Mouse (Mus musculus) MEL (cell line): ENCODE measurements around the gene Zfp335.

Experiments
- BHLHE40 ChIP-seq: IDR thresholded peaks from 2 replicates; pipeline ENCODE4 v1.6.1; 2012; ENCODE audit warnings: low read depth, mild to moderate bottlenecking, inconsistent platforms, low read length, improper control_type of control experiment, borderline replicate concordance
- CTCF ChIP-seq, 3 experiments: IDR thresholded peaks in 2 of 3; conservative IDR thresholded peaks in 1 of 3; 2 replicates each; pipeline ENCODE4 v1.5.1; 2011 to 2012; ENCODE audit warnings: low read length in 3 of 3, low read depth in 2 of 3, mild to moderate bottlenecking in 2 of 3, improper control_type of control experiment in 1 of 3, inconsistent platforms in 1 of 3, mixed read lengths in 1 of 3, moderate library complexity in 1 of 3; ENCODE audit not compliant: control insufficient read depth in 1 of 3, insufficient read depth in 1 of 3, poor library complexity in 1 of 3, severe bottlenecking in 1 of 3
- EP300 ChIP-seq, 2 experiments: IDR thresholded peaks; 2 replicates each; pipeline ENCODE4 v1.6.1; 2011; ENCODE audit warnings: improper control_type of control experiment in 2 of 2, low read length in 2 of 2, low read depth in 1 of 2, mild to moderate bottlenecking in 1 of 2
- MAZ ChIP-seq: IDR thresholded peaks from 2 replicates; pipeline ENCODE4 v1.6.1; 2012; ENCODE audit warnings: low read depth, mild to moderate bottlenecking, inconsistent platforms, low read length, improper control_type of control experiment
- NRF1 ChIP-seq: IDR thresholded peaks from 2 replicates; pipeline ENCODE4 v1.6.1; 2014; ENCODE audit warnings: low read depth, mild to moderate bottlenecking, inconsistent platforms, low read length, improper control_type of control experiment, moderate library complexity; ENCODE audit not compliant: poor library complexity, insufficient read depth, severe bottlenecking
- POLR2A ChIP-seq, 2 experiments: IDR thresholded peaks; 2 replicates each; pipeline ENCODE4 v1.6.1; 2011 to 2012; ENCODE audit warnings: low read length in 2 of 2, mild to moderate bottlenecking in 2 of 2, control low read depth in 1 of 2, improper control_type of control experiment in 1 of 2, low read depth in 1 of 2, moderate library complexity in 1 of 2; ENCODE audit not compliant: control insufficient read depth in 1 of 2, insufficient read depth in 1 of 2, poor library complexity in 1 of 2
- POLR2AphosphoS2 ChIP-seq: IDR thresholded peaks from 2 replicates; pipeline ENCODE4 v1.6.1; 2011; ENCODE audit warnings: low read length, improper control_type of control experiment
- SIN3A ChIP-seq: IDR thresholded peaks from 2 replicates; pipeline ENCODE4 v1.6.1; 2012; ENCODE audit warnings: low read length, improper control_type of control experiment, inconsistent platforms
- SMC3 ChIP-seq: IDR thresholded peaks from 2 replicates; pipeline ENCODE4 v1.6.1; 2011; ENCODE audit warnings: low read depth, low read length, improper control_type of control experiment
- ZMIZ1 ChIP-seq: IDR thresholded peaks from 2 replicates; pipeline ENCODE4 v1.6.1; 2012; ENCODE audit warnings: low read depth, mild to moderate bottlenecking, inconsistent platforms, low read length, improper control_type of control experiment, moderate library complexity
- ZNF384 ChIP-seq: IDR thresholded peaks from 2 replicates; pipeline ENCODE4 v1.6.1; 2012; ENCODE audit warnings: low read depth, mild to moderate bottlenecking, inconsistent platforms, low read length, improper control_type of control experiment

- no peak for TF ChIP-seq SIN3A
- TF ChIP-seq BHLHE40: no peak
- TF ChIP-seq CTCF (IDR thresholded peaks at IDR 0.05 in 2 of 3, conservative IDR thresholded peaks at IDR 0.05 in 1 of 3; ENCODE audit: control insufficient read depth in 1 of 3, insufficient read depth in 1 of 3, low read depth in 2 of 3, low read length in 3 of 3, poor library complexity in 1 of 3, severe bottlenecking in 1 of 3): no peak
- no peak for TF ChIP-seq POLR2AphosphoS2
- TF ChIP-seq EP300 (IDR thresholded peaks at IDR 0.05; ENCODE audit: low read depth in 1 of 2, low read length in 2 of 2): no peak
- no peak for TF ChIP-seq NRF1
- TF ChIP-seq ZMIZ1: no peak
- TF ChIP-seq MAZ: no peak
- TF ChIP-seq ZNF384: no peak
- no peak for TF ChIP-seq POLR2A (IDR thresholded peaks at IDR 0.05; ENCODE audit: control insufficient read depth in 1 of 2, insufficient read depth in 1 of 2, low read depth in 1 of 2, low read length in 2 of 2, poor library complexity in 1 of 2)
- TF ChIP-seq SMC3: no peak
Observed at GRCm38 (mm10) chr2:164948962-164949361, 37.4 kb upstream of the Zfp335 start.
